Mouse (Mus musculus) midbrain, embryonic 16.5 days (tissue): ENCODE measurements around the gene Cited2. TPM values are rescaled to one million over a fixed set of nuclear protein-coding genes. Genes with fewer than 3 reads are reported as not detected.

Source experiments
- ATAC-seq: fragments of 200-750 bp; cut with Nextera tagmentation; 2 replicates; pipeline ENCODE4 v1.8.0; 2017; ENCODE audit warnings: moderate TSS enrichment
- H3K27ac ChIP-seq: fragments of 300-500 bp; sonication (generic); 2 replicates; pipeline ENCODE4 v1.5.1; 2014; ENCODE audit warnings: mild to moderate bottlenecking, low read length, mixed read lengths
- H3K27me3 ChIP-seq: fragments of 300-500 bp; sonication (generic); 2 replicates; pipeline ENCODE4 v1.6.1; 2014; ENCODE audit warnings: low read depth, low read length, mixed read lengths; ENCODE audit not compliant: control insufficient read depth, insufficient read depth
- H3K36me3 ChIP-seq: fragments of 300-500 bp; sonication (generic); 2 replicates; pipeline ENCODE4 v1.6.1; 2014; ENCODE audit warnings: mild to moderate bottlenecking, low read length, moderate library complexity, mixed read lengths; ENCODE audit not compliant: control insufficient read depth, insufficient read depth
- H3K4me1 ChIP-seq: fragments of 300-500 bp; sonication (generic); 2 replicates; pipeline ENCODE4 v1.6.1; 2014; ENCODE audit warnings: mild to moderate bottlenecking, low read length, mixed read lengths; ENCODE audit not compliant: control insufficient read depth, insufficient read depth
- H3K4me2 ChIP-seq: fragments of 300-500 bp; sonication (generic); 2 replicates; pipeline ENCODE4 v1.6.1; 2014; ENCODE audit warnings: mild to moderate bottlenecking, low read length, mixed read lengths
- H3K4me3 ChIP-seq: fragments of 300-500 bp; sonication (generic); 2 replicates; pipeline ENCODE4 v1.5.1; 2014; ENCODE audit warnings: low read depth, mild to moderate bottlenecking, low read length, moderate library complexity, mixed read lengths
- H3K9ac ChIP-seq: fragments of 300-500 bp; sonication (generic); 2 replicates; pipeline ENCODE4 v1.6.1; 2014; ENCODE audit warnings: low read depth, low read length, mixed read lengths
- H3K9me3 ChIP-seq: fragments of 300-500 bp; sonication (generic); replicated peaks from 2 replicates; pipeline ENCODE4 v1.6.1; 2014; ENCODE audit warnings: mild to moderate bottlenecking, low read length, mixed read lengths; ENCODE audit not compliant: control insufficient read depth, poor library complexity, severe bottlenecking
- WGBS: fragments of 180-500 bp; shearing (Covaris S2); extraction: QIAGEN DNeasy Blood & Tissue Kit; methylation state at CpG from one replicate; pipeline ENCODE4 v1.1.7; 2014; 5-methylcytosine and 5-hydroxymethylcytosine counted together
- polyA plus RNA-seq: library from polyadenylated mRNA; unstranded; fragments of >200 nt; fragmentation: Nextera tagmentation; extraction: Ambion mirVana; gene quantifications from 2 replicates; pipeline ENCODE4 v1.2.1, GENCODE M21; 2015

Cited2 gene
- 52.8 and 59.7 TPM in 2 replicates for polyA plus RNA-seq

- WGBS: under 1% methylated on average over 55 of the region's 55 CpGs
- H3K9ac ChIP-seq: peak within 1 kb of the TSS; percentile 97
- H3K4me2 ChIP-seq: peak within 1 kb of the TSS; percentile 75
- ATAC-seq: peak; percentile 87
- H3K9me3 ChIP-seq: no peaks in the 10 kb centered on the region
- H3K27me3 ChIP-seq: no peaks in the 10 kb centered on the region
- H3K27ac ChIP-seq: peak within 1 kb of the TSS; percentile 100
- H3K36me3 ChIP-seq: no peaks in the 10 kb centered on the region
- H3K4me3 ChIP-seq: peak within 1 kb of the TSS; percentile 98
- peaks cover 30% of the 10 kb centered on the region for H3K4me1 ChIP-seq
These were observed at the start of gene Cited2 for GRCm38 (mm10) chr10:17722653-17723410. Gene Cited2, plus strand, starts transcription at chr10:17723218.

GRCm38 (mm10) chr10:17674454-17674853 lies 48.6 kb upstream of the Cited2 start:
- no peak overlapping the region for H3K4me3 ChIP-seq
- no peaks in the 10 kb centered on the region for H3K36me3 ChIP-seq
- no peaks in the 10 kb centered on the region for H3K4me1 ChIP-seq
- no peak for ATAC-seq
- H3K9ac ChIP-seq: no peak overlapping the region
- 86% methylated on average over 5 of the region's 5 CpGs for WGBS
- H3K27ac ChIP-seq: no peak overlapping the region
- H3K27me3 ChIP-seq: no peaks in the 10 kb centered on the region
- no peak overlapping the region for H3K4me2 ChIP-seq
- H3K9me3 ChIP-seq: no peaks in the 10 kb centered on the region

- Histone ChIP-seq H3K4me2 (no peak overlapping the region), H3K27me3 (no peaks in the 10 kb centered on the region), H3K27ac (no peak overlapping the region), H3K36me3 (no peaks in the 10 kb centered on the region), H3K9me3 (no peaks in the 10 kb centered on the region), H3K4me1 (no peaks in the 10 kb centered on the region), H3K4me3 (no peak overlapping the region), H3K9ac (no peak overlapping the region)
- no peak for ATAC-seq
- WGBS: 98% methylated on average over 2 of the region's 2 CpGs
These were observed 48.1 kb upstream of the Cited2 start for GRCm38 (mm10) chr10:17674869-17675268.

GRCm38 (mm10) chr10:17676464-17676863 lies 46.6 kb upstream of the Cited2 start:
- H3K27ac ChIP-seq: no peak overlapping the region
- 84% methylated on average over 3 of the region's 3 CpGs for WGBS
- H3K4me3 ChIP-seq: no peak overlapping the region
- H3K36me3 ChIP-seq: no peaks in the 10 kb centered on the region
- H3K9me3 ChIP-seq: no peaks in the 10 kb centered on the region
- ATAC-seq: no peak
- H3K27me3 ChIP-seq: no peaks in the 10 kb centered on the region
- H3K9ac ChIP-seq: no peak overlapping the region
- no peak overlapping the region for H3K4me2 ChIP-seq
- H3K4me1 ChIP-seq: no peaks in the 10 kb centered on the region

GRCm38 (mm10) chr10:17677308-17677707 lies 45.7 kb upstream of the Cited2 start:
- Histone ChIP-seq H3K27me3 (no peaks in the 10 kb centered on the region), H3K9ac (no peak overlapping the region), H3K4me2 (no peak overlapping the region), H3K27ac (no peak overlapping the region), H3K36me3 (no peaks in the 10 kb centered on the region), H3K4me1 (no peaks in the 10 kb centered on the region), H3K9me3 (no peaks in the 10 kb centered on the region), H3K4me3 (no peak overlapping the region)
- WGBS: 94% methylated on average over 4 of the region's 4 CpGs
- ATAC-seq: no peak

GRCm38 (mm10) chr10:17680432-17681382 lies 42.3 kb upstream of the Cited2 start:
- no peak for ATAC-seq
- Histone ChIP-seq H3K4me1 (no peaks in the 10 kb centered on the region), H3K4me2 (no peak overlapping the region), H3K9ac (no peak overlapping the region), H3K36me3 (no peaks in the 10 kb centered on the region), H3K9me3 (no peaks in the 10 kb centered on the region), H3K4me3 (no peak overlapping the region), H3K27ac (no peak overlapping the region), H3K27me3 (no peaks in the 10 kb centered on the region)
- WGBS: 83% methylated on average over 8 of the region's 8 CpGs

- Histone ChIP-seq H3K9me3 (no peaks in the 10 kb centered on the region), H3K9ac (no peak overlapping the region), H3K36me3 (no peaks in the 10 kb centered on the region), H3K4me1 (no peaks in the 10 kb centered on the region), H3K27me3 (no peaks in the 10 kb centered on the region), H3K27ac (no peak overlapping the region), H3K4me3 (no peak overlapping the region), H3K4me2 (no peak overlapping the region)
- 95% methylated on average over 2 of the region's 2 CpGs for WGBS
- no peak for ATAC-seq
These were observed 41.6 kb upstream of the Cited2 start for GRCm38 (mm10) chr10:17681386-17681785.

GRCm38 (mm10) chr10:17683852-17684428 lies 39.1 kb upstream of the Cited2 start:
- ATAC-seq: no peak
- Histone ChIP-seq H3K9ac (no peak overlapping the region), H3K9me3 (no peaks in the 10 kb centered on the region), H3K4me3 (no peak overlapping the region), H3K27ac (no peak overlapping the region), H3K36me3 (no peaks in the 10 kb centered on the region), H3K4me1 (no peaks in the 10 kb centered on the region), H3K27me3 (no peaks in the 10 kb centered on the region), H3K4me2 (no peak overlapping the region)
- WGBS: 90% methylated on average over 6 of the region's 6 CpGs
